Mouse (Mus musculus) Patski (cell line): Measurements from ENCODE around the gene Itih4. TPM values are rescaled to one million over a fixed set of nuclear protein-coding genes. Genes with fewer than 3 reads are reported as not detected.

Experiments
- ATAC-seq: fragments of 100-300 bp; one replicate; pipeline ENCODE4 v1.8.0; 2021
- CTCF ChIA-PET: fragments of 350-600 bp; sonication (Branson Sonifier 250); formaldehyde crosslinking; loops from one replicate; lab custom pipeline; 2022; ENCODE audit warnings: inconsistent platforms; lab: Charles Lee
- POLR2A ChIA-PET: fragments of 350-600 bp; sonication (Branson Sonifier 250); formaldehyde crosslinking; loops from one replicate; lab custom pipeline; 2022; ENCODE audit warnings: antibody characterized with exemption, inconsistent platforms; lab: Charles Lee
- DNase-seq: peaks from one replicate; pipeline ENCODE4 v3.0.0-alpha.2; 2011; ENCODE audit warnings: low read depth, low spot score
- H3K27me3 ChIP-seq: fragments of 371-371 bp; one replicate; pipeline ENCODE4 v1.5.1; 2021
- CTCF ChIP-seq: fragments of 100-300 bp; IDR thresholded peaks from one replicate; pipeline ENCODE4 v1.5.1; 2021
- in situ Hi-C: fragments of 300-500 bp; cut with MboI; formaldehyde crosslinking; loops from 3 replicates; pipeline ENCODE4 v1.11.1; 2018; ENCODE audit warnings: low pct_unique_long_range_greater_than_20kb, mixed read lengths
- polyA plus RNA-seq: library from polyadenylated mRNA; unstranded; gene quantifications from one replicate; pipeline ENCODE4 v1.2.3, GENCODE M21; 2021

Gene Itih4
- polyA plus RNA-seq, 1 experiment from 2014 or later: 0.65 TPM

DNA sequence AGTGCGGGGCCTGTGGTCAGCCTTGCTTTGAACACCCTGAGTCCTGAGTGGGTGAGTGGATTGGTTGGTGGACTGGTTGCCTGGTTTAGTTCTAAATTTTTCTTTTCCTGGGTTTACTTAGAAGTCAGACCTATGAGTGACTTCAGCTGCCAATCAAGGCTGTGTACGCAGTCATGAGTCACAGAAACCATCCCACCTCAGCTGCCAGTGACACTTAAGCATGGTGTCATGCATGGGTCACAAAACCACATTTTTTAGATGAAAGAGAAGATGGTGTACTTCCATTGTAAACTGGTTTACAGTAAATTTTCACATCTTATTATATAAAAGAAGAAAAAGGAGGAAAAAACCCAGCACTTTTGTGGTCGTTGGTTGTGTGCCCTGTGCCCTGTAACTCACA is 8.4 kb upstream of the Itih4 start:
- no peak for ATAC-seq
- POLR2A ChIA-PET: no interaction called here

DNA sequence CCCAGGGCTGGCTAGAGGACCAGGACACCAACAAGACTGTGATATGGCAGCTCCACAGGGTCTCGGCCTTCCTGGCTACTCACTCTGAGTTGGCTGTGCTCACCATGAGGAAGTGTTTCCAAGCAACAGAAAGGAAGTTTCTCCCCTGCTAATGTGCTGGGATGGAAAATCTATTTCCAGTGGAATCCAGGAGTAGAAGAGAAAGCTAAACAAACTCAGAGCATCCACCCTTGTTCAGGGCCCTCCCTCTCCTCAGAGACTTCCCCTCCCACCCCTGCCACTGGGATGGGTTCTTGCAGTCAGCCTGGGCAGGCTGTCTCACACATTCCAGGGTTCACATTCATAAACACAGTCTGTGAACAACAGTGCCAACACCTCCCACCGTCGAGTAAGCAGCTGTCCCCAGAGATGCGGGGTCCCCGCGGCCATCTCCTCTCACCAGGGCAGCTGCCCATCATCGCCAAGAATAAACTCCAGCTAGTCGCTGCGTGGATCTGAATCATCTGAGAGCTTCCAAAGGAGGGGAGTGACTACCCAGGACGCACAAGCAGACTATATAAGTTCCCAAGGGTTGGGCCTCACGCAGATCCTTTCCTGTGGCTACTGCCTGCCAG is 7.2 kb upstream of the Itih4 start, which contains the start of gene Mustn1:
Gene Mustn1, plus strand, starts transcription at position 243 of the 614 bp plus-strand sequence.
- DNase-seq (no peak), ATAC-seq (no peak)
- CTCF ChIA-PET: interaction anchor here (1.4 to 5.1 kb wide), 2 partner anchors 12 to 65 kb away, joined by 5 to 28 read pairs; no protein-coding TSS in a partner anchor
- no peaks in the 10 kb centered on the region for H3K27me3 ChIP-seq
- no peak for TF ChIP-seq CTCF
- in situ Hi-C loops: no loop called here
- POLR2A ChIA-PET: no interaction called here

More for the DNA sequence above, 8.4 kb upstream of the Itih4 start:
- in situ Hi-C loops: no loop called here
- no peaks in the 10 kb centered on the region for H3K27me3 ChIP-seq
- TF ChIP-seq CTCF: no peak
- CTCF ChIA-PET: interaction anchor here (3.5 to 5.1 kb wide), 2 partner anchors 11 to 65 kb away, joined by 18 to 28 read pairs; partner anchors contain the start of gene Itih1
- no peak for DNase-seq

DNA sequence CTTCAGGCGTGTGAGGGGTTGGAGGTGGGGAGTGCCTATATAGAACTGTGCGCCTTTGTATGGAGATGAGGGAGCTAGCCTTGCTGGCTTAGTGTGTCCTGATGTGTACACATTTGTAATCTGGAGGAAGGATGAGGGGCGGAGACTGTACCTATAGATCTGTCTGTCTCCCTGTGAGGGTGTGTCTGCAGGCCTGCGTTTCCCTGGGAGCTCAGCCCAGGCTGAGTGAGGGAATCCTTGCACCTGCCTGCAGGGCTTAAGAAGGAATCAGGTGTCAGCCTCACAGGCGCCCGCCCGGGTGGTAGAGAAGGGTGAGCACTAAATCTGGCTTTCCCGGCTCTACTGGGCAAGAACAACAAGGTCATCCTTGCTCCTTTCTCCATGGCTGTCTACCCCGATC is 6.5 kb upstream of the Itih4 start:
- DNase-seq: no peak
- TF ChIP-seq CTCF: no peak
- in situ Hi-C loops: no loop called here
- ATAC-seq: no peak
- H3K27me3 ChIP-seq: no peaks in the 10 kb centered on the region
- ChIA-PET CTCF (interaction anchor here (1.4 to 5.1 kb wide), 2 partner anchors 13 to 64 kb away, joined by 5 to 28 read pairs; no protein-coding TSS in a partner anchor), POLR2A (no interaction called here)

DNA sequence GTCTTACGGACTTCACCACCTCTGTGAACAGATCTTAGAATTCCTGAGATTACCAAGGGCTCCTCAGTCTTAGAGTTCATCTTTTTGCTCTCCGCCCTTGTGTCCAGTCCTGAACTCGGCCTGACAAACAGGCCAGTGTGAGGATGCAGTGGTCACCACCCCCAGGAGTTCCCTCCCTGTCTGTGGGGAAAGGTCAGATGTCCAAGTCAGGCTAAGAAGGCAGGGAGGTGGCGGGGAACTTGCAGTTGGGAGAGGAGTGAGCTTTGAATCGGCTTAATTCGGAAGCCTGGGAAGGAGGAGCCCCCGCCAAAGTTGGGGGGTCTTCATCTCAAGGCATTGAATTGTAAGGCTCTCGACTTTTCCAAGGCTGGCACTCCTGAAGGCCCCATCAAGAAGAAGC is 6.0 kb upstream of the Itih4 start:
- ChIA-PET POLR2A (no interaction called here), CTCF (interaction anchor here (5.1 kb wide), 1 partner anchor 14 kb away, joined by 28 read pairs; no protein-coding TSS in a partner anchor)
- in situ Hi-C loops: no loop called here
- TF ChIP-seq CTCF: no peak
- DNase-seq (no peak), ATAC-seq (no peak)
- no peaks in the 10 kb centered on the region for H3K27me3 ChIP-seq

DNA sequence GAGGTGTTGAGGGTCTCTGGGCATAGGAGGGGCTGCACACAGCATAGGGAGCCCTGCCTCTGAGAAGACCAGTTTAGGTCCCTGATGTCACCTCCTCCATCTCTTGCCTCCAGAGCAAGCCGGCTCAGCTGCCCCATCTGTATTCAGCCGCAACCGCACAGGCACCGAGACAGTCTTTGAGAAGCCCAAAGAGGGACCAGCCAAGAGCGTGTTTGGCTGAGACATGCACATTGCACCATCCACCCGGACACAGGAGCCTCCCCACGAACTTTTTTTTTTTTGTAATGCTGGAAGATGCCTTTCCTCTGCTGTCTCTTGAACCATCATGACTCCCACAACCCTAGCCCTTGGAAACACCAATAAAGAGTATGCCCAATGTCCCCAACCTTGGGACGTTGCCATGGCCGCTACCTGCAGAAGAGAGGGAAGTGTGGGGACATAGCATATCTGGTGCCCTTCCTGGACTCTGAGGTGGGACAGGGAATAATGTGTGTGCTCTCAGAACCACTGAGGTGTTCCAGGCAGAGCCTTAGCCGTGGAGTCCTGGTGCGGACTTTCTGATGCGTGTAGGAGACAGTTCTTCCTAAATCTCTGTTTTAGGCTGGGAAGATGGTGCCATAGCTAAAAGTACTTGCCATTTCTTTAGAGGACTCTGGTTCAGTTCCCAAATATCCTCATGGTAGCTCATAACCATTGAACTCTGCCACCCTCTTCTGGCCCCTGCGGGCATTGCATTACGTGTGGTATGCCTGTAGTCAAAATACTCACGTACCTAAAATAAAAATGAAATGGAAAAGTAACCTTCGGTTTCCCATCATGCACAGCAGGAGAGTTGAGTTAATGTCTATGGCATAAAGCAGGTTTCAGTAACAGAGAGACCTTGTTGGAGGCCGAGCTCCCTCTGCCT is 5.2 kb upstream of the Itih4 start:
- DNase-seq (no peak), ATAC-seq (no peak)
- H3K27me3 ChIP-seq: no peaks in the 10 kb centered on the region
- ChIA-PET POLR2A (no interaction called here), CTCF (interaction anchor here (0.9 to 5.1 kb wide), 4 partner anchors 9 to 26 kb away, joined by 3 to 28 read pairs (median 4); no protein-coding TSS in a partner anchor)
- TF ChIP-seq CTCF: no peak
- in situ Hi-C loops: no loop called here

DNA sequence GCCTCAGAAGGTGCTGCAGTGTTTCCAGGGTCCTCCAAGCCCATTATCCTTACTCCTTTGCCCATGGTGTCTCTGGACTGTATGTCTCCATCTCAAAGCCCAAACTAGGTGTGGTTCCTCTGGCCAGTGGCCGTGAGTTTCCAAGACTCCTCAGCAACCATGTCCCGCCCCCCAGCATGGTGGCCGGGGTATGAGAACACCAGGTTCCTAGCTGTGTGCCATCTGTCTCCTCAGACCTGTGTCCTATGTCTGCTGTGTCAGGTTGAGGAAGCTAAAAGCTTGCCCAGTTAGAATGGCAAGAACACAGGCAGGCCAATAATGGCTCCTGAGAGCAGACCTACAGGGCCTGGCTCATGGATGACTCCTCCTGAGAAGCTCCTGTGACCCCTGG is 4.6 kb upstream of the Itih4 start:
- H3K27me3 ChIP-seq: no peaks in the 10 kb centered on the region
- ATAC-seq (no peak), DNase-seq (no peak)
- in situ Hi-C loops: no loop called here
- ChIA-PET CTCF (interaction anchor here (0.6 to 5.1 kb wide), 5 partner anchors 9 to 70 kb away, joined by 3 to 28 read pairs (median 3); partner anchors contain the start of gene Nek4), POLR2A (no interaction called here)
- TF ChIP-seq CTCF: no peak

DNA sequence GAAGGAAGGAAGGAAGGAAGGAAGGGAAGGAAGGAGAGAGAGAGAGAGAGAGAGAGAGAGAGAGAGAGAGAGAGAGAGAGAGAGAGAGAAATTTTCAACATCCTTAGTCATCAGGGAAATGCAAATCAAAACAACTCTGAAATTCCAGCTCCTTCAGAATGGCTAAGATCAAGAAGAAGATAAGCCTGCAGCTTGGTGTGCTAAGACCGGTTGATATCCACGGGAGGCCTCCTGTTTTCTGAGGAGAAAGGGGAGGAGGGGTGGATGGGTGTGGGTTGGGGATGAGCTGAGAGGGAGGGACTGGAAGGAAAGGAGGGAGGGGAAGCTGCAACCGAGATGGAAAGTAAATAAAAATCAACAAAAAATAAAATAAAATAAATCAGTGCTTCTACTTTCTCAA is 978 bp upstream of the Itih4 start:
- TF ChIP-seq CTCF: no peak
- ChIA-PET CTCF (no interaction called here), POLR2A (no interaction called here)
- in situ Hi-C loops: no loop called here
- DNase-seq: no peak
- no peak for ATAC-seq
- no peaks in the 10 kb centered on the region for H3K27me3 ChIP-seq

DNA sequence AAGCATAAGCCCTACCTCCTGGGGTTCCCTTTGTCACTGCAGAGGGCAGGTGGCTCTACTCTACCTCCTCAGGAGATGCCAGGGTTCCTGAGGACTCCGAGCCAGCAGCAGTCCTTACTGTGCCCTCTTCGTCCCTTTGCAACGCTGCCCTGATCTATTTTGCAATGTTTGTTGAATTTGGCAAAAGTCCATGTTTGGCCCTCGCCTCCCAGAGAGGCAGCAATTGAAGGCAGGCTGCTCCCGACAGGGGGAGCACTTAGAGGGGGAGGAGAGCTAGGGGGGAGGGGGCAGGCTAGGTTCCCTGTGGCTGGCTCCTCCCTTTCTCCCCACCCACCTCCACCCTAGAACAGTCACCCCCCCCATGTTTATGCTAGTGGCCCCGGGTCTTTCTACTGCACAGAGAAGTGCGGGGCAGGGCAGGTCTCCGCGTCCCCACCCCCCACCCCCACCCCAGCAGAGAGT is 2.0 kb downstream of the Itih4 start:
- ChIA-PET CTCF (interaction anchor here (1.1 to 2.5 kb wide), 3 partner anchors 10 to 55 kb away, joined by 3 to 6 read pairs (median 3); partner anchors contain the start of gene Itih1), POLR2A (no interaction called here)
- ATAC-seq (peak; percentile 41), DNase-seq (no peak)
- H3K27me3 ChIP-seq: no peaks in the 10 kb centered on the region
- TF ChIP-seq CTCF: no peak
- in situ Hi-C loops: no loop called here

DNA sequence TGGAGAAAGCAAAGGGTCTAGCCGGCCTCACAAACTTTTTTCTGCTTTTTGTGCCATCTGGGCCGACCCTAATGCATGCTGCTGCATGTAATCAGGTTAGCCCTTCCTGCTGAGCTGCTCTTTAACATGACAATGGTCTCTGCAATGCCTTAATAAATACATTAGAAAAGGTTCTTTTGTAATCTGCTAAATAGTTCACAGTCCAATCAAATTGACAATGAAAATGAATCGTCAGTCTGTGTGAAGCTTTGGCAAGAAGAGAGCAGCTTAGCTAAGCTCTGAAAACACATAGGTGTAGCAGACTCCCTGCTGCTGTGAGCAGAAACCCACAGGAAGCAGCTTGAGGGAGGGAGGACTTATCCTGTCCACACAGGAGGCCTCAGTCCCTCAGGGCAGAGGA is 13.7 kb downstream of the Itih4 start:
- POLR2A ChIA-PET: no interaction called here
- no peaks in the 10 kb centered on the region for H3K27me3 ChIP-seq
- CTCF ChIA-PET: interaction anchor here (1.4 kb wide), 1 partner anchor 11 kb away, joined by 3 read pairs; no protein-coding TSS in a partner anchor
- in situ Hi-C loops: no loop called here
- TF ChIP-seq CTCF: no peak
- ATAC-seq (no peak), DNase-seq (no peak)

DNA sequence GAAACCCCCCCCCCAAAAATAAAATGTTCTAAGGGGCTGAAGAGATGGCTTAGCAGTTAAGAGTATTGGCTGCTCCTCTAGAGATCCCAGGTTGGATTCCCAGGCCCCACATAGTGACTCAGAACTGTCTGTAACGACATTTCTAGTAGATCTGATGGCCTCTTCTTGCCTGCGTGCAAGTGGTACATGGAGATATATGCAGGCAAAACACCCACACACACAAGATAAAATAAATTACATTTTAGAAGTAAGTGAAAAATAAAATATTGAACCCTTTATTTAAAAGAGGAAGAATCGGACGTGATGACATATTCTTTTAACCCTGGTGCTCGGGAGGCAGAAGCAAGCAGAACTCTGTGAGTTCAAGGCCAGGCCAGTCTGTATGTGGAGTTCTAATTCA is 16.4 kb downstream of the Itih4 start:
- no peak for TF ChIP-seq CTCF
- ChIA-PET CTCF (interaction anchor here (2.2 kb wide), 1 partner anchor 41 kb away, joined by 5 read pairs; the partner anchor contains the start of gene Itih1), POLR2A (no interaction called here)
- ATAC-seq (no peak), DNase-seq (no peak)
- H3K27me3 ChIP-seq: no peaks in the 10 kb centered on the region
- in situ Hi-C loops: no loop called here
